Mouse (Mus musculus) stomach, postnatal 0 days (tissue): ENCODE measurements around the gene Hoxa9. TPM values are rescaled to one million over a fixed set of nuclear protein-coding genes. Genes with fewer than 3 reads are reported as not detected.

ENCODE experiments used
- ATAC-seq: fragments of 200-750 bp; cut with Nextera tagmentation; 2 replicates; pipeline ENCODE4 v1.8.0; 2017; ENCODE audit not compliant: low FRiP score, low TSS enrichment
- DNase-seq: peaks from one replicate; pipeline ENCODE4 v3.0.0-alpha.2; 2016; ENCODE audit warnings: low spot score
- H3K27ac ChIP-seq: fragments of 300-500 bp; sonication (generic); replicated peaks from 2 replicates; pipeline ENCODE4 v1.5.1; 2014; ENCODE audit warnings: mild to moderate bottlenecking, control low read depth
- H3K27me3 ChIP-seq: fragments of 300-500 bp; sonication (generic); 2 replicates; pipeline ENCODE4 v1.6.1; 2014; ENCODE audit warnings: low read length; ENCODE audit not compliant: control insufficient read depth, insufficient read depth
- H3K36me3 ChIP-seq: fragments of 300-500 bp; sonication (generic); 2 replicates; pipeline ENCODE4 v1.6.1; 2014; ENCODE audit warnings: low read length, mixed read lengths; ENCODE audit not compliant: control insufficient read depth, insufficient read depth
- H3K4me1 ChIP-seq: fragments of 300-500 bp; sonication (generic); replicated peaks from 2 replicates; pipeline ENCODE4 v1.6.1; 2014; ENCODE audit warnings: antibody characterized with exemption; ENCODE audit not compliant: control insufficient read depth, insufficient read depth
- H3K4me2 ChIP-seq: fragments of 300-500 bp; sonication (generic); replicated peaks from 2 replicates; pipeline ENCODE4 v1.6.1; 2014; ENCODE audit warnings: low read depth, mild to moderate bottlenecking, control low read depth, moderate library complexity
- H3K4me3 ChIP-seq: fragments of 300-500 bp; sonication (generic); 2 replicates; pipeline ENCODE4 v1.5.1; 2014; ENCODE audit warnings: low read depth, low read length, control low read depth
- H3K9ac ChIP-seq: fragments of 300-500 bp; sonication (generic); 2 replicates; pipeline ENCODE4 v1.6.1; 2014; ENCODE audit warnings: mild to moderate bottlenecking, low read length, control low read depth, mixed read lengths
- H3K9me3 ChIP-seq: fragments of 300-500 bp; sonication (generic); 2 replicates; pipeline ENCODE4 v1.6.1; 2016; ENCODE audit warnings: low read length; ENCODE audit not compliant: control insufficient read depth
- CTCF ChIP-seq: IDR thresholded peaks from 2 replicates; pipeline ENCODE4 v1.5.1; 2016; ENCODE audit warnings: antibody characterized with exemption, low read depth, mild to moderate bottlenecking, moderate library complexity
- EP300 ChIP-seq: optimal IDR thresholded peaks from 2 replicates; pipeline ENCODE3; 2016; ENCODE audit warnings: antibody characterized with exemption
- WGBS: fragments of 180-500 bp; shearing (Covaris S2); extraction: QIAGEN DNeasy Blood & Tissue Kit; methylation state at CpG from one replicate; pipeline ENCODE4 v1.1.7; 2014; 5-methylcytosine and 5-hydroxymethylcytosine counted together
- polyA plus RNA-seq: library from polyadenylated mRNA; unstranded; fragments of >200 nt; fragmentation: Nextera tagmentation; extraction: Ambion mirVana; gene quantifications from 2 replicates; pipeline ENCODE4 v1.2.1, GENCODE M21; 2015

Gene Hoxa9
- polyA plus RNA-seq: 0.13 and 0.61 TPM in 2 replicates

DNA sequence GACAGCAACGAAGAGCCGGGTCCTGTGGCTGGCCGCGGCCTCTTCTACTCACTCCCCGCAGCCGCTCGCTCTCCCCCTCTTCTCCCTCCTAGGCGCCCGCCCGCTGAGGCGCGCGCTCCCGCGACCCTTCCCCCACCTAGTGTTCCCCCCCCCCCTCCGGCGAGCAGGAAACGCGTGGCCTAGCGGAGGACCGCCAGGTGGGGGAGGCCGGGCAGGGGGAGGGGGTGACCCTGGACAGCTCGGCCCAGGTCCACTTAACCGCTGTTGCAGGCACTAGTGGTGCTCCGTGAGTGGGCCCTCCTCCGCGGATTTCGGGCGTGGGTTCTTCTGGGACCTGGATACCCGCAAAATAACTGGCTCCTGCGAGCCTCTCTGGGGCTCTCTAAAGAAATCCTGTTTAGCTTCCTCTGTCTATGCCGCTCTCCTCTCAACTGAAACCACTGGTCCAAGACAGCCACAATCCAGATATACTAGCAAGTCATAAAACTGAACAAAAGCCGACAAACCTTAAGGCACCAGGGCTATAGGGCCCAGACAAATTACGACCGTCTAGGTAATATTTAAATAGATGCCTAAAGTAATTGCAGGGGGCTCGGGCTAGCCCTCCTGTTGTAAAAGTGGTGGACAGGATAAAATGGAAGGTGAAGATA is at the start of gene Hoxa9:
TSS of gene Hoxa9 (minus strand) at position 574 of the 650 bp plus-strand sequence.
- Histone ChIP-seq H3K27ac (no peak within 1 kb of the TSS), H3K36me3 (no peaks in the 10 kb centered on the region), H3K4me3 (no peak within 1 kb of the TSS), H3K9me3 (no peaks in the 10 kb centered on the region), H3K9ac (no peak within 1 kb of the TSS), H3K27me3 (peaks cover 50% of the 10 kb centered on the region), H3K4me1 (no peaks in the 10 kb centered on the region), H3K4me2 (no peak within 1 kb of the TSS)
- DNase-seq: no peak
- ATAC-seq: no peak
- TF ChIP-seq CTCF (no peak), EP300 (no peak)
- WGBS: 4% methylated on average over 28 of the region's 36 CpGs

DNA sequence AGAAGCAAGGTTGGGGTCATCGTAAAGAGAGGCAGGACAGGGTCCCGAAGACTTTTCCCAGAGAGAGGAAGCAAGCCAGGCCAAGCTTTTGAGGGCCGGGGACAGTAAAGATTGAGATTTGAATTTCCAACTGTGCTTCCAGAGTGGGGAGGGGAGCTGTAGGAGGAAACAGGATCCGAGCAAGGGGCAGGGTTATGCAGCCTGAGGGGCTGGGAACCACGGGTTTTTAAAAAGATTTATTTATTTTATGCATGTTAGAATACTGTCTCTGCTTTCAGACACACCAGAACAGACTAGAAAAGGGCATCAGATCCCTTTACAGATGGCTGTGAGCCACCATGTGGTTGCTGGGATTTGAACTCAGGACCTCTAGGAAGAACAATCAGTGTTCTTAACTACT is 46.0 kb upstream of the Hoxa9 start:
- no peak overlapping the region for H3K4me3 ChIP-seq
- ATAC-seq (no peak), DNase-seq (no peak)
- no peak overlapping the region for H3K27ac ChIP-seq
- H3K36me3 ChIP-seq: no peaks in the 10 kb centered on the region
- H3K9me3 ChIP-seq: no peaks in the 10 kb centered on the region
- no peak overlapping the region for H3K9ac ChIP-seq
- 14% methylated on average over 5 of the region's 5 CpGs for WGBS
- peaks cover 24% of the 10 kb centered on the region for H3K27me3 ChIP-seq
- no peak for TF ChIP-seq EP300
- TF ChIP-seq CTCF: no peak
- no peaks in the 10 kb centered on the region for H3K4me1 ChIP-seq
- H3K4me2 ChIP-seq: no peak overlapping the region

GRCm38 (mm10) chr6:52276382-52276781 is 45.5 kb upstream of the Hoxa9 start:
- DNase-seq (no peak), ATAC-seq (no peak)
- H3K9ac ChIP-seq: no peak overlapping the region
- no peak overlapping the region for H3K27ac ChIP-seq
- no peaks in the 10 kb centered on the region for H3K36me3 ChIP-seq
- WGBS: 2% methylated on average over 6 of the region's 6 CpGs
- H3K9me3 ChIP-seq: no peaks in the 10 kb centered on the region
- H3K4me2 ChIP-seq: no peak overlapping the region
- no peaks in the 10 kb centered on the region for H3K4me1 ChIP-seq
- peaks cover 27% of the 10 kb centered on the region for H3K27me3 ChIP-seq
- TF ChIP-seq EP300 (no peak), CTCF (no peak)
- no peak overlapping the region for H3K4me3 ChIP-seq

GRCm38 (mm10) chr6:52275563-52276280 is 44.8 kb upstream of the Hoxa9 start:
- H3K4me2 ChIP-seq: no peak overlapping the region
- no peaks in the 10 kb centered on the region for H3K4me1 ChIP-seq
- H3K9me3 ChIP-seq: no peaks in the 10 kb centered on the region
- H3K36me3 ChIP-seq: no peaks in the 10 kb centered on the region
- no peak overlapping the region for H3K27ac ChIP-seq
- WGBS: 10% methylated on average over 8 of the region's 8 CpGs
- DNase-seq (no peak), ATAC-seq (no peak)
- TF ChIP-seq EP300 (no peak), CTCF (no peak)
- no peak overlapping the region for H3K4me3 ChIP-seq
- no peak overlapping the region for H3K9ac ChIP-seq
- peaks cover 29% of the 10 kb centered on the region for H3K27me3 ChIP-seq

GRCm38 (mm10) chr6:52274576-52274975 is 43.7 kb upstream of the Hoxa9 start:
- Histone ChIP-seq H3K36me3 (no peaks in the 10 kb centered on the region), H3K9me3 (no peaks in the 10 kb centered on the region), H3K9ac (no peak overlapping the region), H3K4me2 (no peak overlapping the region), H3K27ac (no peak overlapping the region), H3K4me1 (no peaks in the 10 kb centered on the region), H3K27me3 (peaks cover 39% of the 10 kb centered on the region), H3K4me3 (no peak overlapping the region)
- DNase-seq: no peak
- no peak for TF ChIP-seq EP300
- WGBS: 6% methylated on average over 11 of the region's 11 CpGs
- ATAC-seq: no peak

GRCm38 (mm10) chr6:52273656-52274280 is 42.9 kb upstream of the Hoxa9 start:
- Histone ChIP-seq H3K9ac (no peak overlapping the region), H3K27ac (no peak overlapping the region), H3K36me3 (no peaks in the 10 kb centered on the region), H3K4me3 (no peak overlapping the region), H3K27me3 (peaks cover 42% of the 10 kb centered on the region), H3K9me3 (no peaks in the 10 kb centered on the region), H3K4me2 (no peak overlapping the region), H3K4me1 (no peaks in the 10 kb centered on the region)
- TF ChIP-seq EP300: no peak
- no peak for TF ChIP-seq CTCF
- WGBS: 5% methylated on average over 22 of the region's 22 CpGs
- ATAC-seq (no peak), DNase-seq (no peak)
